Mouse (Mus musculus) heart, postnatal 10 days (tissue): ENCODE measurements at regions not wholly inside any gene's neighbourhood (a gene's known extent, or its start where the extent isn't known, plus 50 kb on each side); places are given as distances from the start of the nearest gene placed in this dataset.
"Not testable (repeated sequence)": the region's sequence is repeated elsewhere in the genome, so short reads cannot be mapped to it uniquely, and the experiment has no call there.

Experiments
- DNase-seq, 2 experiments: peaks; one replicate each; pipeline ENCODE4 v3.0.0; 2021
- intact Hi-C: fragments of 180-260 bp; cut with DNase I; formaldehyde crosslinking; loops from one replicate; pipeline ENCODE4 v1.15.1; 2025

DNA sequence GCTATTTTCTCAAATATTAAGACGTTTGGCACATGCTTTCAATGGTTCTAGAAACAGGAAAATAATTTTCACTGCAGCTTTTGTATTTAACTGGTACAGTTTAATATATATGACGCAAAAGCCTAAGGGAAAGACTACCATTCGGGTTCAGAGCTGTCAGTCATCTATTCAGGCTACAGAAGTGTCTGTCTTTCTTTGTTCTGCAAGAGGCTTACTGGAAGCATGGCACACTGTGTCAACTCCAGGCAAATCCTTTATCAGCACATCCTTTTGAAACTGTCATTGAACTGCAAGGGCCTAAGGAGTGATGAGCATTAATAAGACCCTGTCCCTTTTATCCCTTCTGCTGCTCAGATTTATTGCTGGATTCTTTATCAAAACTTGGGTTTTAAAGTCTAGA is 303.8 kb upstream of the Gm5152 start:
- intact Hi-C loops: not testable (repeated sequence)

DNA sequence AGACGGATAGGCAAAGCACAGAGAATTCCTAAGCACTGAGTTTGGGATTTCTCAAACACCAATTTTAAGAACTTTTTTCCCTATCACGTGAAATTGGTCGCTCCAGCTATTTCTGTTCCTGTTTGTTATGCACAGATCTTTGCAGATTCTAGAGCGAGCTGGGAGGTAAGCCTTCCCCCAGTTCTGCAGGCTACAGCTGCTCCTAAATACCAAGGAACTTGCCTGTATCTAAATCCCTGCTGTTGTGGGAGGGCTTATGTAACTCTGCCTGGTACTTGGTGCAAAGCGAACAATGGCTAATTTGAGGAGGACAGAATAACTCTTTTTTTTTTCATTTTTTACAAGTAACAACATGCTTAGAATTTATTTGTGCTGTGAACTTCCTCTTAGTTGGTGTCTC is 316.0 kb upstream of the Gm5152 start:
- no peak for DNase-seq
- intact Hi-C loops: no loop called here

More for the DNA sequence above, 303.8 kb upstream of the Gm5152 start:
- not testable (repeated sequence) for DNase-seq

DNA sequence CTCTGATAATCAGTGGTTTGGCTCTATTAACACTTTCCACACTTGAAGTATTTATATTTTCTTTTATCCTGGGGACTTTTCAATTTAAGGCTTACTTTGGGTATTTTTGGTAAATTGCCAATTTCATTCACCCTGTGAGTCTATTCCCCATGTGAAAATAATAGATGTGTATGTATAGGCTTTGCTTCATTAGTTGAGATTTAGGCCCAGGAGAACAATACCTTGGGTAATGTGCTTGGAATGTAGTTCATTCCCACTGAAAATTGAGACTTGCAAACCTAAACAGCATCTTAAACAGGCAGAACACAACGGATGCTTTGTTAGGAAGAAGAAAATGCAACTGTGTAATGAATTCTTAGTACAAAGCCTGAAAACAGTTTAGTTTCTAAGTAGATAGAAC is 346.1 kb upstream of the Gm5152 start:
- intact Hi-C loops: no loop called here
- no peak for DNase-seq

- intact Hi-C loops: no loop called here
- no peak for DNase-seq
Measured at GRCm38 (mm10) chr5:10600774-10601173, 346.8 kb upstream of the Gm8871 start.

GRCm38 (mm10) chr5:10633176-10633575 is 314.4 kb upstream of the Gm8871 start:
- intact Hi-C loops: loop anchor here (5.0 kb wide), 2 partner anchors 681 to 1186 kb away; no protein-coding TSS in a partner anchor
- DNase-seq: no peak

- DNase-seq: no peak
- intact Hi-C loops: loop anchor here (5.0 kb wide), 1 partner anchor 1909 kb away; no protein-coding TSS in a partner anchor
Measured at GRCm38 (mm10) chr5:10648075-10648474, 299.5 kb upstream of the Gm8871 start.

- intact Hi-C loops: no loop called here
Measured at GRCm38 (mm10) chr5:10663301-10663700, 284.3 kb upstream of the Gm8871 start.

DNA sequence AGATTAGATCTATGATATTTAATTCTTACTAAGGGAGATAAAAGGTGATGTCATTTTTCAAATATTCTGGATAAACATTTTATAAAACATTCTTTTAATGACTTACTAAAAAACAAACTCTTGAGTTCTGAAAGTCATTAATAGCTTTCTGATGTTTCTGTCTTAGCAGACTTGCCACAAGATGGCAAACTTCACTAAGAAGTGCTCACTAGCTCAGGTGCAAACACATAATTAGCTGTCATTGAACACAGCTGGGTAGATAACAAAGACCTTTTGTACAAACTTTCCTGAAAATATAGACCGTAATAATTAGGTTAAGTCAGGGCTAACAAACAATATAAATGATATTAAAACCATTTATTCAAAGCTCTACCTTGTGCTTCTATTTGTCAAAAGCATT is 273.4 kb upstream of the Gm8871 start:
- intact Hi-C loops: no loop called here
- no peak for DNase-seq

More at GRCm38 (mm10) chr5:10663301-10663700, 284.3 kb upstream of the Gm8871 start:
- no peak for DNase-seq

- no peak for DNase-seq
- intact Hi-C loops: no loop called here
Measured at GRCm38 (mm10) chr5:10685519-10685918, 262.1 kb upstream of the Gm8871 start.

DNA sequence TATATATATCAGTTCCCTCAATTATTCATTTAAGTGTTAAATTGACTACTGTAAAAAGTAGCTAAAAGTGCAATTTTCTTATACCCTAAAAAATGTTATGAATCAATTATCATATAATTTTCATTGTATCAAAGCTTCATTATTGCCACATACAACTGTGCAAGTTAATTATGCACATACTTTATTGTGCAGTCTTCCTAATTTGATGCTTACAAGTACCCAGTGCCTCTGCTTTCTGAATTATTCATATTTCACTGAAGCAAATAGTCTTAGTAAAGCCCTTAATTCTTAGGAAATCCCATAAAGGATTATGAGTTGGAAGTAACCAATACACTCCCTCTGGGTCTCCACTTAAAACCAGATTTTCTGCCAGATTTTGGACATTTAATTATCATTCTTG is 220.5 kb upstream of the Gm8871 start:
- DNase-seq: no peak
- intact Hi-C loops: no loop called here

DNA sequence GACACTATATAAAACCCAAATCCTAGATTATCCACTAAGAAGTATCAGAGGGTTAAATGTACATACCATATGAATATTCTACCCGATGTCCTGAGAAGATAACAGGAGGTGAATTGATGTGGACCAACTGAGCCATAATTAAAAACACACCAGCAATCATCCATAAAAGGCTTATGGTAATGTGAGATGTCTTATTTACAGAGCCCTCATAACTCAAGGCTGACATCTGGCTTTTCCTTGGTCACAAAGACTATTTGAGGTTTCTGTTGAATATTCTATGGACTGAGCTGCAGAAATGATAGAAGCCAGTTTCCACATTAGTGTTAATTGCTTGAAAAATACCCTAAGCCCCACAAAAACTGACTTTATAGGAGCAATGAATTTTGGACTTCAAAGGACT is 198.1 kb upstream of the Gm8871 start:
- intact Hi-C loops: no loop called here
- DNase-seq: no peak

DNA sequence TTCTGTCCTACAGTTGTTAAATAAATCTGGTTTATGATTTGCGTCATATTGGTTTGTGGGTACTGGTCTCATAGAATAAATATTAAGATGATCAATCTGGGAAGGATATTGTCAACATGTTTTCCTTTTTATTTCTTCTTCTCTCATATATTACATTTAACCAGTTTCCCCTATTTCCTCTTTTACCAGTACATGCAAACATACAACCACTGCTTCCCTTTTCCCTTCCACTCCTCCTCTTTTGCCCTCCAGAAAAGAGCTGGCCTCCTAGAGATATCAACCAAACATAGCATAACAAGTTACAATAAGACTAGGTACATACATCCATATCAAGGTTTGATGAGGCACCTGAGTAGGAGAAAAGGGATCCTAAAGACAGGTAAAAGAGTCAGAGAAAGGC is 180.1 kb upstream of the Gm8871 start:
- DNase-seq: no peak
- intact Hi-C loops: no loop called here
